Mouse (Mus musculus) liver, embryonic 15.5 days (tissue): ENCODE measurements around the gene Naa40. TPM values are rescaled to one million over a fixed set of nuclear protein-coding genes. Genes with fewer than 3 reads are reported as not detected.

Experiments
- ATAC-seq: fragments of 200-750 bp; cut with Nextera tagmentation; 2 replicates; pipeline ENCODE4 v1.8.0; 2017; ENCODE audit warnings: moderate number of reproducible peaks, mild to moderate bottlenecking, moderate library complexity; ENCODE audit not compliant: insufficient read depth
- H3K27ac ChIP-seq: fragments of 300-500 bp; sonication (generic); replicated peaks from 2 replicates; pipeline ENCODE4 v1.5.1; 2015; ENCODE audit warnings: mild to moderate bottlenecking, inconsistent platforms
- H3K27me3 ChIP-seq: fragments of 300-500 bp; sonication (generic); 2 replicates; pipeline ENCODE4 v1.6.1; 2015; ENCODE audit warnings: mild to moderate bottlenecking, inconsistent platforms
- H3K36me3 ChIP-seq: fragments of 300-500 bp; sonication (generic); replicated peaks from 2 replicates; pipeline ENCODE4 v1.6.1; 2015; ENCODE audit warnings: moderate library complexity, mild to moderate bottlenecking, inconsistent platforms
- H3K4me1 ChIP-seq: fragments of 300-500 bp; sonication (generic); replicated peaks from 2 replicates; pipeline ENCODE4 v1.6.1; 2015; ENCODE audit warnings: inconsistent platforms
- H3K4me2 ChIP-seq: fragments of 300-500 bp; sonication (generic); 2 replicates; pipeline ENCODE4 v1.6.1; 2015; ENCODE audit warnings: moderate library complexity, mild to moderate bottlenecking, inconsistent platforms
- H3K4me3 ChIP-seq: fragments of 300-500 bp; sonication (generic); replicated peaks from 2 replicates; pipeline ENCODE4 v1.5.1; 2015; ENCODE audit warnings: mild to moderate bottlenecking, inconsistent platforms
- H3K9ac ChIP-seq: fragments of 300-500 bp; sonication (generic); 2 replicates; pipeline ENCODE4 v1.6.1; 2015; ENCODE audit warnings: moderate library complexity, mild to moderate bottlenecking, inconsistent platforms
- H3K9me3 ChIP-seq: fragments of 300-500 bp; sonication (generic); replicated peaks from 2 replicates; pipeline ENCODE4 v1.6.1; 2016; ENCODE audit warnings: inconsistent platforms
- WGBS: fragments of 180-500 bp; shearing (Covaris S2); methylation state at CpG from one replicate; pipeline ENCODE4 v1.1.7; 2015; ENCODE audit warnings: mixed read lengths; ENCODE audit not compliant: insufficient replicate concordance; 5-methylcytosine and 5-hydroxymethylcytosine counted together
- polyA plus RNA-seq: library from polyadenylated mRNA; unstranded; fragments of >200 nt; fragmentation: Nextera tagmentation; extraction: Ambion mirVana; gene quantifications from 2 replicates; pipeline ENCODE4 v1.2.1, GENCODE M21; 2015

Gene Naa40
- polyA plus RNA-seq, result 25.0 and 25.4 TPM in 2 replicates

DNA sequence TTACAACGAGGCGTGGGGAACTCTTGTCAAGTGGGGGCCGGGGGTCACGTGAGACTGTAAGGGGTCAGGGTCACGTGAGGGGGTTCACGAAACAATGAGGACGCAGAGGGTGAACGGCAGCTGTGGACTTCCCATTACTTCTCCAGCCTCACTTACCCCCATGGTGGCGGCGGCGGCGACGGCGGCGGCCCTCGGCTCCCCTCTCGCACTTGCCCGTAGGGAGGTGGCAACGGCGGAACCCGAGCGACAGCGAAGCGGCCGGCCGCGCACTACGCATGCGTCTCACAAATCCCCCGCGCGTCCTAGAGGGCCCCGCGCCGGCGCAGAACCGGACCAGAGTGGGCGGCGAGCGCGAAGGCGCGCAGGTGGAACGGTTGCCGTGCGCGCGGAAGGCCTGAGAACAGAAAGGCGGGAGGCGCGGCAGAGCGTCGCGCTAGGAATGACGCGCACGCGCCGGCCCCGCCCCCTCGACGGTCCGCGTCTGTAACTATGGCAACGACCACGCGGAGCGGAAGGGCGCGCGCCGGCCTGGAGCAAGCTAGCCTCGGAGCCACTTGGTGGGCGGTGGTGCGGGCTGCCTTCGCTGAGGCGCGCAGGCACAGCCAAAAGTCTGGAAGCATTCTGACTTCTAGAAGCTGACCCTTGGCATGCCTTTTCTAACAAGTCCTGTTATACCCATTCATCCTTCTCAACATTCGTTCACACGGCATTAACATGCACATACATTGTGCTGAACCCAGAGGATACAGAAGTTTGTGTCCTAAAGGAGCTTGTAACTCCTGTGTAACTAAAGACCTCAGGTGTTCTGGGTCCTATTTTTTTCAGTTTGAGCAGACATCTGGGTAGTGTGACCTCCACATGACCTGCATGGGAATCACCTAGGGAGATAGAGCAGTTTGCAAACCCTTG lies at the start of gene Naa40:
Gene Naa40 (minus strand): TSS at position 402 of the 909 bp plus-strand sequence.
- H3K4me3 ChIP-seq, result peak within 1 kb of the TSS; percentile 82
- peak within 1 kb of the TSS; percentile 89 for H3K9ac ChIP-seq
- H3K27ac ChIP-seq, result peak within 1 kb of the TSS; percentile 89
- peaks cover 20% of the 10 kb centered on the region for H3K36me3 ChIP-seq
- H3K4me1 ChIP-seq, result peaks cover 29% of the 10 kb centered on the region
- H3K27me3 ChIP-seq, result peaks cover 4% of the 10 kb centered on the region; the same call in 1 of the 2 replicates
- under 1% methylated on average over 80 of the region's 80 CpGs for WGBS
- ATAC-seq, result peak; percentile 98
- H3K4me2 ChIP-seq, result peak within 1 kb of the TSS; percentile 92
- H3K9me3 ChIP-seq, result no peaks in the 10 kb centered on the region

DNA sequence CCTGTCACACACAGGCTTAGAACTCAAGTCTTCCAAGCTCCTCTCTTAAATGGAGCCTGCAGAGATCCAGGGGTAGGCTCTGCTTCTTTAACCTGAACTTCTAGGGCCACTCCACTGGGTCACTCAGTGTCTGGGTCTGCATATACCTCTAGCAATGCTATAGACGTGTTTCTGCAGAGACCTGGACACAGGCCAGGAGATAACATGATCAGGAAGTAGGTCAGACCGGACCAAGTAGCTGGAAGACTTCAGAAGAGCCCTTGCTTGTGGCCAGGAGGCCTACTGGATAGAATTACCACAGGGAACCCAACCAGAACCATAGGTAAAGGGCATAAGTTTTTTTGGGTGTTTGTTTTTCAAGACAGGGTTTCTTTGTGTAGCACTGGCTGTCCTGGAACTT lies 48.8 kb upstream of the Naa40 start:
- H3K27ac ChIP-seq, result no peak overlapping the region
- peaks cover 57% of the 10 kb centered on the region for H3K36me3 ChIP-seq
- H3K4me3 ChIP-seq, result no peak overlapping the region
- WGBS, result 25% methylated on average over 2 of the region's 2 CpGs
- no peaks in the 10 kb centered on the region for H3K9me3 ChIP-seq
- no peak overlapping the region for H3K4me2 ChIP-seq
- H3K9ac ChIP-seq, result no peak overlapping the region
- H3K27me3 ChIP-seq, result no peaks in the 10 kb centered on the region
- ATAC-seq, result no peak
- peaks cover 46% of the 10 kb centered on the region for H3K4me1 ChIP-seq

DNA sequence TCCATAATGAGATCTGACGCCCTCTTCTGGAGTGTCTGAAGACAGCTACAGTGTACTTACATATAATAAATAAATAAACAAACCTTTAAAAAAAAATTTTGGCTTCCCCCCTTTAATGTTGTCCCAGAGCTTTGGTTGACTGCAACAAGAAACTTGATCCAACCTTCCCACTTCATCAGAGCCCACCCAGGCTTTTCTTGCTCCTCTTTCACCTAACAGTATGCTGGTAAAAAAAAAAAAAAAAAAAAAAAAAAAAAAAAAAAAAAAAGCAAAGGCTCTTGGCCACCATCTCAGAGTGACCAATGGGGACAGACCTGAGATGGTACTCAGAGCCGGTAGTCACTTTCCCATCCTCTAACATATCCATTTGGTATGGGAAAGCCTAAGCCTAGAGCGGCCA lies 47.3 kb upstream of the Naa40 start:
- WGBS, result 70% methylated on average over 3 of the region's 3 CpGs
- no peak for ATAC-seq
- H3K4me1 ChIP-seq, result peaks cover 31% of the 10 kb centered on the region
- H3K9ac ChIP-seq, result no peak overlapping the region
- H3K9me3 ChIP-seq, result no peaks in the 10 kb centered on the region
- no peak overlapping the region for H3K4me2 ChIP-seq
- H3K27ac ChIP-seq, result no peak overlapping the region
- H3K27me3 ChIP-seq, result no peaks in the 10 kb centered on the region
- no peak overlapping the region for H3K4me3 ChIP-seq
- peaks cover 72% of the 10 kb centered on the region for H3K36me3 ChIP-seq

DNA sequence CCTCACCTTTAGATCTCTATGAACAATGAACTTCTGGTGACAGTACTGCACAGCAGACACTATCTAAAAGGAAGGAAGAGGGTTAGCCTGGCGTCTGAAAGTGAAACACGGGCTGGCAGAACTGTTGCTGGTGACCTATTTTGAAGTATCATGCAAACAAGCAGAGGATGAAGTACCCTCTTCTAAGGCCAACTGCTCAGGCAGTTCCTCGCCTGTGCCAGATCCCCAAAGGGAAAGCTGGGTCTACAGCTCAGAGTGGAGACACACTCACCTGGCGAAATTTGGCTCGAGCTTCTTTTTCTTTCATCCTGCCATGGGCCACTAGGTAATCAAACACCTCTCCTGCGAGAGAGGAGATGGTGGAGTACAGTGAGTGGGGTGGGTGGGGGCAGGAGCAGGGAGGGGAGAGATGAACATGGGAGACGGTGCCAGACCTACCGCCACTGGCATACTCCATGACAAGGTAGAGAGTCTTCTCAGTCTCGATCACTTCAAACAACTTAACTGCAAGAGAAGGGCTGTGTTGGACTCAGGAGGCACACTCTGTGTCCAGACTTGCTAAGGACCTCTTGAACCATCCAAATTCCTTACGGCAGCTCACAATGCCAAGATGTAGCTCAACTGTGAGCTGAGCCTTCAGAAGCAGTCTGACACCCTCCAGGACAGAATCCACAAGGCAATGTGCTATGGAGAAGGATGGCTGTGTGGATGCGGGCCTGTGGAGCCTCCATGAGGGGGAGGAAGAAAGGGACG lies 45.8 kb upstream of the Naa40 start:
- Histone ChIP-seq H3K4me2 (no peak overlapping the region), H3K9ac (no peak overlapping the region), H3K4me1 (peaks cover 17% of the 10 kb centered on the region), H3K36me3 (peaks cover 88% of the 10 kb centered on the region), H3K4me3 (no peak overlapping the region), H3K27me3 (no peaks in the 10 kb centered on the region), H3K27ac (no peak overlapping the region), H3K9me3 (no peaks in the 10 kb centered on the region)
- no peak for ATAC-seq
- WGBS, result 74% methylated on average over 12 of the region's 12 CpGs

DNA sequence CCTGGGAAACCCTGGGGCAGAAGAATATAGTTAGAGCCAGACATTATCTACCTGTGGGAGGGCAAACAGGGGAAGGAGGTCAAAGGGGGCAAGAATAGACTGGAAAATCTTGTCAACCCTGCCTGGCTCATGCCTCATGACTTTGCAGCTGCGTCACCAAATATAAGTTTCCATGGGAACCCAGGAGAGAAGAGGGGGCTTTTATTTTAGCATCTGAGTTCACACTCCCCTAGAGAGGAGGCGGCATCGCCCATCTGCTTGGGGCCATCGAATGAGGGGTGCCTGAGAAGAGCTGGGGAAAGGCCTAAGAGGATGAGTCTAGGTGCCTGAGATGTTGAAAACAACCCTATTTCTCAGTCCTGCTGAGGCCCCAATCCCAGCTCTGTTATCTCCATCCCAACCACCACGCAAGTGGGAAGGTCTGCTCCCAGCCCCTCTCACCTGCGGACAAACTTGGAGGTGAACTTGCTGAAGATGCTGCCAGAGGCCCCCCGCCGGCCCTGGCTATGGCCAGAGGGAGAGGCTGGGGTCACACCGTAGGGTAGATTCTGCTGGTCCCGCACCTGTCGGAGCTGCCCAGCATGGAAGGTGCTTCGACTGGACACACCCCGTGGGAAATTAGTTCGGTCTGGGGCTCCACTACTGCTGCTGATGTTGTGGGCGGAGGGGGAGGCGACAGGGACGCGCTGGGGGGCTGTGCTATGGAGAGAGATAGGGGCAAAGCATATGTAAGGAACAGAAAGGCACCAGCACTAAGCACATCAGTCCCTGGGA lies 39.8 kb upstream of the Naa40 start:
- no peak overlapping the region for H3K27ac ChIP-seq
- ATAC-seq, result no peak
- no peak overlapping the region for H3K4me2 ChIP-seq
- no peaks in the 10 kb centered on the region for H3K9me3 ChIP-seq
- H3K27me3 ChIP-seq, result no peaks in the 10 kb centered on the region
- peaks cover 99% of the 10 kb centered on the region for H3K36me3 ChIP-seq
- no peaks in the 10 kb centered on the region; the same call in 1 of the 2 replicates for H3K4me1 ChIP-seq
- no peak overlapping the region for H3K4me3 ChIP-seq
- H3K9ac ChIP-seq, result no peak overlapping the region
- 88% methylated on average over 18 of the region's 18 CpGs for WGBS

DNA sequence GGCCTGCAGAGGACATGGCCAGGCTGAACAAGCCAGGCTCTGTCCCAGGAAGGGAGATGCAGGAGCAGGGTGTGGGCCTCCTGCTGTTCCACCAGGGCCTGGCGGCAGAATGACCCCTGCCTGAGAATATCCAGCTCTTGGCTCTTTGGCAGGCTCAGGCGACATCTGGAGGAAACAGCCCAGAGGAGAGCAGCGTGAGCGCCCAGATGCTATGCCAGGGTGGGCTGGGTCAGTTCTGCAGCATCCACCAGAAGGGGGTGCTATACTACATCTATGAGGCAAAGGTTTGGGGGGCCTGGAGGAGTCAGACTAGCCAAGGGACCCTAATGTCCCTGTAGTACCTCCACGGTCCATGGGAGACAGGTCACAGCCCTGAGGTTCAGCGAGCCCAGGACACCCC lies 38.1 kb upstream of the Naa40 start:
- WGBS, result 55% methylated on average over 6 of the region's 6 CpGs
- H3K4me1 ChIP-seq, result no peaks in the 10 kb centered on the region; the same call in 1 of the 2 replicates
- H3K9ac ChIP-seq, result no peak overlapping the region
- no peaks in the 10 kb centered on the region for H3K9me3 ChIP-seq
- ATAC-seq, result no peak
- no peaks in the 10 kb centered on the region for H3K27me3 ChIP-seq
- no peak overlapping the region for H3K4me2 ChIP-seq
- H3K27ac ChIP-seq, result no peak overlapping the region
- no peak overlapping the region for H3K4me3 ChIP-seq
- H3K36me3 ChIP-seq, result peaks cover 83% of the 10 kb centered on the region

DNA sequence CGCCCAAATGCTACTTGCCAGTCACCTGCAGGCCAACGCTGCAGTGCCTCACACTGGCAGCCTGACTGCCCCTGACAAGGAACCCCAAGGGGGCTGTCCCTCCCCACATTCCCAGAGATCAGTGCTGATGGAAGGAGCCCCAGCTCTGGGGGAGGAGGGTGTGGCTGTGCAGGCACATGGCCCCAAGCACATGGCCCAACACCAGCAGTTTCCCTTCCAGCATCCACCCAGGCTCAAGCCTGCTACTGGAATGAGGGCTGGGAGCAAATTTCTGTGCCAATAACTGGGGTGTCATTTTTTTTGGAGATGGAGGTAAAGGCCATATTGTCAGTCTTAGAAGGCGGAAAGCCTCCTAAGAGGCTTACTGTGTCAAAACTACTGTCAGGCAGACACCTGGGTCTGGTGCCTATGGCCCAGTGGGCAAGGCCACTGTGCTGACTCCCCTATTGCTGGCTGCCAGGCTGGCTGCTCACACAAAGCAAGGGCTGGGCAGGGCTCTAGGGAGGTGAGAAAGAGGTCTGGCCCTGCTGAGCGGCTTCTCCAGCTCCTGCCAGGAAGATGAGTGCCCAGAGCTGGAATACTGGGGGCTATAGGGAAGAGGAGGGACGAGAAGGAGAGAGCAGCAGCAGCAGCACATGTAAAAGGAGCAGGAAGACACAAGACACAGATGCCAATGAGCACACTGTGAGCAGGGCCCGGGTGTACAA lies 37.4 kb upstream of the Naa40 start:
- Histone ChIP-seq H3K9me3 (no peaks in the 10 kb centered on the region), H3K9ac (no peak overlapping the region), H3K36me3 (peaks cover 81% of the 10 kb centered on the region), H3K4me3 (no peak overlapping the region), H3K27ac (no peak overlapping the region), H3K4me1 (no peaks in the 10 kb centered on the region; the same call in 1 of the 2 replicates), H3K4me2 (no peak overlapping the region), H3K27me3 (no peaks in the 10 kb centered on the region)
- WGBS, result 78% methylated on average over 6 of the region's 6 CpGs
- ATAC-seq, result no peak

DNA sequence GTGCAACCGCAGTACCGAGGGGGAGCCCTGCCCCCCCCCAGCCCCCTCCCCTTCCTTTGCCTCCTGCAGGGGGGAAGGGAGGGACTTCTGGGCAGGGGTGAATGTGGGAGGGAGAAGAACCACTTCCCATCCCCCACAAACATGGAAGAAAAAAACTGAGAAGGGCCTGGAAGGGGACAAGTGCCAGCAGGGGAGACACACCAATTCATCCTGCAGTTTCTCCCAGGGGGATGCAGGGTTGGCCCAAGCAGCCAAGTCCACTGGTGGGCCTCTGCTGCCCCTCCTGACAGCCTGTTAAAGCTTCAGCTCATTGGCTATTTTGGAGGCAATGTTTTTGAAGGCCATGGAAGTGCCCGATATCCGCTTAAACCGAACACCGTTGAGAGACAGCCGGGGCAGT lies 35.8 kb upstream of the Naa40 start:
- Histone ChIP-seq H3K4me2 (no peak overlapping the region), H3K9ac (no peak overlapping the region), H3K4me3 (no peak overlapping the region), H3K9me3 (no peaks in the 10 kb centered on the region), H3K27me3 (no peaks in the 10 kb centered on the region), H3K4me1 (no peaks in the 10 kb centered on the region; the same call in 1 of the 2 replicates), H3K36me3 (peaks cover 65% of the 10 kb centered on the region), H3K27ac (no peak overlapping the region)
- ATAC-seq, result no peak
- 90% methylated on average over 7 of the region's 7 CpGs for WGBS

DNA sequence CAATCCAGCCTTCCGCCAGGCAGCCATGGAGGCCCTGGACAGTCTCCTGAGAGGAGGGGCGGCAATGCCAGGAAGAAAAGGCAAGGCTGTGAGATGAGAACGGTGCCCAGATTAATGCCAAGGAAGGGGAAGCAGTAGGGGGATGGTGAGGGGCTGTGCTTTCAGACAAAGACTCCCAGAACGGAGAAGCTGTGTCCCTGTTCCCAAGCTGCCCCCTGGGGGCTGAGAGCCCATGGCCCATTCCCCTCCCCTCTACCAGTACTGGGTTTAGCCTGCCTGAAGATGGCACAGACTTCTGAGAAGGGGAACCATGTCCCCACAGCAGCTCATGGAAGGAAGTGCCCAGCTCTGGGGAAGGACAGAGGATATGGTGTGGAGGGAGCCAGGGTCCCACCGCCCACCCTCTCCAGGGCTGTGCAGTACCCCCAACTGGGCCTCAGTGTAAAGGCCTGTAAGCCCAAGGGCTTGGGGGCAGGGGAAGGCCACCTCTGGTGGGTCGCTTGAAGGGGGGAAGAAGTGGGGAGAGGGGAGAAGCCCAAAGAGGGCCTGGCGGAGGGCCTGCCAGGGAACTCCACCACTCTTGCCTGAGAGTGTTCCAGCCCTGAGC lies 35.2 kb upstream of the Naa40 start:
- WGBS, result 71% methylated on average over 7 of the region's 7 CpGs
- no peak overlapping the region for H3K27ac ChIP-seq
- no peaks in the 10 kb centered on the region for H3K9me3 ChIP-seq
- H3K4me2 ChIP-seq, result no peak overlapping the region
- H3K36me3 ChIP-seq, result peaks cover 59% of the 10 kb centered on the region
- H3K27me3 ChIP-seq, result no peaks in the 10 kb centered on the region
- ATAC-seq, result no peak
- no peak overlapping the region for H3K9ac ChIP-seq
- H3K4me3 ChIP-seq, result no peak overlapping the region
- H3K4me1 ChIP-seq, result no peaks in the 10 kb centered on the region; the same call in 1 of the 2 replicates

DNA sequence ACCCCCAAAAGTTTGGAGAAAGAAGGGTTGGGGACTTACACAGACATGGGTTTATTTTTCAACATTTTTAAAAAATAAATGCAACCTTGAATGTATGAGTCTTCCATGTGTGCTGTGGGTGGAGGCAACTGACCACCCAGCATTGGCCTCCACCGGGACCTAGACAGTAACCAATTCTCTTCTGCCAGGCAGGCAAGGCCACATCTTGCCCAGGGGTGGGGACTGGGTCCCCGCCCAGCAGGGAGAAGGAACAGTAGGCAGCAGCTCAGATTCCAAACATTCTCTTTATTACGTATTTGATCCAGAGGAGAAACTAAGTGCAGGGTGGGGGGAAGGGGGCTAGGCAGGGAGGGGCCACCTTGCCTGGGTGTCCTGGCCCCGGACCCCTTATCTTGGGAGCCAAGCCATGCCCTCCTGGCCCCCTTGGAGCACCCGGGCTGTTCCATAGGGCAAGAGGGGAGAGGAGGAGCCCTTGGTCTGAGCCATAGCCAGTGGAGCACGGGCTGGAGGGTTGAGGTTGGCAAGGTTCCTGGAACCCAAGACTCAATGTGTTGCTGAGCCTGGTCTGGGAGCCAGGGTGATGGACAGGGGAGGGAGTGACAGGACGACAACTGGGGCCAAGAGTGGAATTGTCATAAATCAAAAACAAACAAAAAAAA lies 34.3 kb upstream of the Naa40 start:
- H3K36me3 ChIP-seq, result peaks cover 50% of the 10 kb centered on the region
- WGBS, result 65% methylated on average over 7 of the region's 7 CpGs
- H3K9ac ChIP-seq, result no peak overlapping the region
- ATAC-seq, result no peak
- H3K4me2 ChIP-seq, result no peak overlapping the region
- H3K27me3 ChIP-seq, result no peaks in the 10 kb centered on the region
- H3K9me3 ChIP-seq, result no peaks in the 10 kb centered on the region
- H3K27ac ChIP-seq, result no peak overlapping the region
- H3K4me1 ChIP-seq, result no peaks in the 10 kb centered on the region; the same call in 1 of the 2 replicates
- no peak overlapping the region for H3K4me3 ChIP-seq
